Mouse (Mus musculus): ENCODE data around the gene Afap1.

Afap1 gene

GRCm38 (mm10) chr5:36040398-36041235 is 147.5 kb downstream of the Afap1 start:
- DNase-seq (ENCODE audit: low read depth) = peak; percentile 12

DNA sequence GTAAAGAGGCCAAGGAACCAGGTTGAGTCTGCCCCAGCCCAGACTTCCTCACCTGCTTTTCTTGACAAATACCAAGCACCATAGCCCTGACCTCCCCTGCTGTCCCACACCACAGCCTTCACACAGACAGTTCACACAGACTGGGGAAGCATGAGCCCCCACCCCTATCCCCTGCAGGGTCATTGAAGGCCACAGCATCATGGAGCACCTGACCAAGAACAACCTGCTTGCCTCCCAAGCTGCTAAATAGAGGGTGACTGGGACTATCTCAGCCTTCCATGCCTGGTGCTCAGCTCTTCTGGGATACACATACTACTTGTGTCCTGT is 148.1 kb downstream of the Afap1 start:
- no peak for DNase-seq (ENCODE audit: low read depth)

GRCm38 (mm10) chr5:36041756-36042155 is 148.6 kb downstream of the Afap1 start:
- no peak for DNase-seq (ENCODE audit: low read depth)

DNA sequence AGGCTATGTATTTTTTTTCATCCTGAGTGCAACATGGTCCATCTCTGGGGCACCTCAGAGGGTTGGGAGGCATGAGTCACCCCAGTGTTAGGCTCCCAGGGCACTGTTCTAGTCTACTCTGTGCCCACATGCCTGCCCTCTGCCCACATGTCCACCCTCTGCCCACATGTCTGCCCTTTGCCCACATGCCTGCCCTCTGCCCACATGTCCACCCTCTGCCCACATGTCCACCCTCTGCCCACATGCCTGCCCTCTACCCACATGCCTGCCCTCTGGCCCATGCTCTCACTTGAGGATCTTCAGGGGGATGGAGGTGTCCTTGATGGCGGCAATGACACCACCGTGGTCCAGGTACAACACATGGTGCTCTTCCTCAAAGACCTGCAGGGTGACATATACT is 150.0 kb downstream of the Afap1 start:
- no peak for DNase-seq (ENCODE audit: low read depth)

Data from fibroblast of lung, adult 2 months (primary cell).